Mouse (Mus musculus): ENCODE results near the gene Ptprn2. TPM values are rescaled to one million over a fixed set of nuclear protein-coding genes. Genes with fewer than 3 reads are reported as not detected.

Gene Ptprn2
- polyA plus RNA-seq, 1 experiment from 2014 or later: 0.07 TPM

DNA sequence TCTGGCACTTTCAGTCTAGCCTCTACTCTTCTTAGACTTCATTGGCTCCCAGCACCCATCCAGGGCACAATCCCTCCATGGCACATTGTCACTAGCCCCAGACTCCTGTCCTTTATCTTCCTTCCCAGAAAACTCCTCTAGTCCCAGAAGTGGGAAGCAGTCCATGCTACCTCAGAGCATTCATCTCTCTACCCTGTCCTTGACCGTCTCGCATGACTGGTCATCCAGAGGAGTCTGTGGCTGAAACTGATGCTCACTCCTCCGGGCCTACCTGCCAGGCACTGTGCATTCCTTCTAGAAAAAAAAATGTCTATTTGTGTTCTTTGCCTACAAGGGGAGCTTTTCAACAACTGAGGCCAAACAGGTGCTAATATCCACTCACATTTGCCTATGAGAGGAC, 549.0 kb downstream of the Ptprn2 start:
- no peak overlapping the region for H3K4me2 ChIP-seq (ENCODE audit: low read depth, low read length)
- no peak overlapping the region for H3K9ac ChIP-seq (ENCODE audit: low read length)
- H3K27ac ChIP-seq (ENCODE audit: low read length): no peak overlapping the region
- H3K9me3 ChIP-seq (replicated peaks; ENCODE audit: control insufficient read depth, low read length): no peaks in the 10 kb centered on the region
- no peak overlapping the region for H3K4me3 ChIP-seq (ENCODE audit: low read length)
- no peaks in the 10 kb centered on the region for H3K4me1 ChIP-seq (ENCODE audit: control insufficient read depth, insufficient read depth, low read length)
- no peak for ATAC-seq (replicated peaks; ENCODE audit: extremely low read depth, insufficient read depth, low FRiP score)
- H3K36me3 ChIP-seq (ENCODE audit: control insufficient read depth, insufficient read depth): no peaks in the 10 kb centered on the region
- H3K27me3 ChIP-seq (ENCODE audit: control insufficient read depth, insufficient read depth, low read length): no peaks in the 10 kb centered on the region
- WGBS: 79% methylated on average over 3 of the region's 3 CpGs

GRCm38 (mm10) chr12:117035243-117035642, 549.7 kb downstream of the Ptprn2 start:
- 4% methylated on average over 2 of the region's 2 CpGs for WGBS
- no peaks in the 10 kb centered on the region for H3K36me3 ChIP-seq (ENCODE audit: control insufficient read depth, insufficient read depth)
- no peaks in the 10 kb centered on the region for H3K27me3 ChIP-seq (ENCODE audit: control insufficient read depth, insufficient read depth, low read length)
- no peaks in the 10 kb centered on the region for H3K4me1 ChIP-seq (ENCODE audit: control insufficient read depth, insufficient read depth, low read length)
- H3K9ac ChIP-seq (ENCODE audit: low read length): no peak overlapping the region
- peak; percentile 23; the same call in 1 of the 2 replicates for ATAC-seq (replicated peaks; ENCODE audit: extremely low read depth, insufficient read depth, low FRiP score)
- no peak overlapping the region for H3K4me3 ChIP-seq (ENCODE audit: low read length)
- no peak overlapping the region for H3K4me2 ChIP-seq (ENCODE audit: low read depth, low read length)
- H3K9me3 ChIP-seq (replicated peaks; ENCODE audit: control insufficient read depth, low read length): no peaks in the 10 kb centered on the region
- no peak overlapping the region for H3K27ac ChIP-seq (ENCODE audit: low read length)

DNA sequence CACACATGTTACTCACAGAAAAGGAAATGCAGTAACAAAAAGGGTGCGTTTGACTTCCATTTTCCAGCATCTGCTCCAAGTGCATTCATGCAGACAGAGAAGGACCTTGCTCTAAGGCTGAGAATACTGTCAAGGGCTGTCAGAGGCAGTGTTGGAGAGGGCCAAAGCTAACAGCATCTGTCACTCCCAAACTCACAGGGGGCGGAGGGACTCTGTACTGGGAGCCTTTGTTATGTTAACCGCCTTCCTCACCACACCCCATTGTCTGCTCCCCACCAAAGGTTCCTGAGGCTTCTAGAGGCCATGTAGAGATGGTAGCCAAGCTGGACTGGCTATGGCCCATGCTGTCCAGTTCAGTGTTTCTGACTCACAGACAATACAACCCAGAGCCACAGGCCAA, 553.9 kb downstream of the Ptprn2 start:
- Histone ChIP-seq H3K36me3 (ENCODE audit: control insufficient read depth, insufficient read depth) (no peaks in the 10 kb centered on the region), H3K4me1 (ENCODE audit: control insufficient read depth, insufficient read depth, low read length) (no peaks in the 10 kb centered on the region), H3K9me3 (replicated peaks; ENCODE audit: control insufficient read depth, low read length) (no peaks in the 10 kb centered on the region), H3K4me2 (ENCODE audit: low read depth, low read length) (no peak overlapping the region), H3K4me3 (ENCODE audit: low read length) (no peak overlapping the region), H3K27ac (ENCODE audit: low read length) (no peak overlapping the region), H3K27me3 (ENCODE audit: control insufficient read depth, insufficient read depth, low read length) (no peaks in the 10 kb centered on the region), H3K9ac (ENCODE audit: low read length) (no peak overlapping the region)
- 66% methylated on average over 3 of the region's 3 CpGs for WGBS
- ATAC-seq (replicated peaks; ENCODE audit: extremely low read depth, insufficient read depth, low FRiP score): no peak

- no peaks in the 10 kb centered on the region for H3K4me1 ChIP-seq (ENCODE audit: control insufficient read depth, insufficient read depth, low read length)
Observed at GRCm38 (mm10) chr12:117041409-117041808, 555.9 kb downstream of the Ptprn2 start.

DNA sequence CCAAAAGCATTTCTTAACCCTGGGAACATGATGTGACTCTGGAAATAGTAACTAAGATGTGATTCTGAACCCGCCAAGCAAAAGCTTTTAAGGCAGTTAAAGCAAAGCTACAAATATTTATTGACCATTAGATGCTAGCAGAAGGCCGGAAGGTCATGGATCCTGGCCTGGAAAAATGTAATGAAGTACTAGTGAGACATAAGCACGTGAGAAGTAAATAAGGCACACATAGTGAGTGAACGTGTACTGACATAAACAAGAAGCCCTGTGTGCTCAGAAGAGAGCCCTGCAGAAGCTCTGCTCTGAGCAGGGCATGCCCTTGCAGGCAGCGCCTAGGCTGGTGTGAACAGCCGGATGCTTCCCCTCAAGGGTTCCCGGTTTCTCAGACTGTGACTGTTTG, 557.2 kb downstream of the Ptprn2 start:
- no peaks in the 10 kb centered on the region for H3K27me3 ChIP-seq (ENCODE audit: control insufficient read depth, insufficient read depth, low read length)
- 0 out of 2 replicates have a peak, but pooled peaks cover 1% of the 10 kb centered on the region for H3K4me1 ChIP-seq (ENCODE audit: control insufficient read depth, insufficient read depth, low read length)
- H3K9me3 ChIP-seq (replicated peaks; ENCODE audit: control insufficient read depth, low read length): no peaks in the 10 kb centered on the region
- no peak overlapping the region for H3K9ac ChIP-seq (ENCODE audit: low read length)
- no peak overlapping the region for H3K27ac ChIP-seq (ENCODE audit: low read length)
- no peak overlapping the region for H3K4me3 ChIP-seq (ENCODE audit: low read length)
- ATAC-seq (replicated peaks; ENCODE audit: extremely low read depth, insufficient read depth, low FRiP score): no peak
- no peak overlapping the region for H3K4me2 ChIP-seq (ENCODE audit: low read depth, low read length)
- 71% methylated on average over 7 of the region's 7 CpGs for WGBS
- H3K36me3 ChIP-seq (ENCODE audit: control insufficient read depth, insufficient read depth): no peaks in the 10 kb centered on the region

More at GRCm38 (mm10) chr12:117041409-117041808, 555.9 kb downstream of the Ptprn2 start:
- Histone ChIP-seq H3K4me3 (ENCODE audit: low read length) (no peak overlapping the region), H3K9me3 (replicated peaks; ENCODE audit: control insufficient read depth, low read length) (no peaks in the 10 kb centered on the region), H3K4me2 (ENCODE audit: low read depth, low read length) (no peak overlapping the region), H3K9ac (ENCODE audit: low read length) (no peak overlapping the region), H3K27ac (ENCODE audit: low read length) (no peak overlapping the region), H3K27me3 (ENCODE audit: control insufficient read depth, insufficient read depth, low read length) (no peaks in the 10 kb centered on the region), H3K36me3 (ENCODE audit: control insufficient read depth, insufficient read depth) (no peaks in the 10 kb centered on the region)
- no peak for ATAC-seq (replicated peaks; ENCODE audit: extremely low read depth, insufficient read depth, low FRiP score)
- WGBS: 81% methylated on average over 2 of the region's 2 CpGs

GRCm38 (mm10) chr12:117047384-117048251, 562.1 kb downstream of the Ptprn2 start:
- WGBS: 20% methylated on average over 3 of the region's 3 CpGs
- Histone ChIP-seq H3K27me3 (ENCODE audit: control insufficient read depth, insufficient read depth, low read length) (no peaks in the 10 kb centered on the region), H3K27ac (ENCODE audit: low read length) (no peak overlapping the region), H3K4me1 (ENCODE audit: control insufficient read depth, insufficient read depth, low read length) (0 out of 2 replicates have a peak, but pooled peaks cover 3% of the 10 kb centered on the region), H3K9me3 (replicated peaks; ENCODE audit: control insufficient read depth, low read length) (no peaks in the 10 kb centered on the region), H3K36me3 (ENCODE audit: control insufficient read depth, insufficient read depth) (no peaks in the 10 kb centered on the region), H3K4me2 (ENCODE audit: low read depth, low read length) (no peak overlapping the region), H3K9ac (ENCODE audit: low read length) (no peak overlapping the region), H3K4me3 (ENCODE audit: low read length) (no peak overlapping the region)
- no peak for ATAC-seq (replicated peaks; ENCODE audit: extremely low read depth, insufficient read depth, low FRiP score)

DNA sequence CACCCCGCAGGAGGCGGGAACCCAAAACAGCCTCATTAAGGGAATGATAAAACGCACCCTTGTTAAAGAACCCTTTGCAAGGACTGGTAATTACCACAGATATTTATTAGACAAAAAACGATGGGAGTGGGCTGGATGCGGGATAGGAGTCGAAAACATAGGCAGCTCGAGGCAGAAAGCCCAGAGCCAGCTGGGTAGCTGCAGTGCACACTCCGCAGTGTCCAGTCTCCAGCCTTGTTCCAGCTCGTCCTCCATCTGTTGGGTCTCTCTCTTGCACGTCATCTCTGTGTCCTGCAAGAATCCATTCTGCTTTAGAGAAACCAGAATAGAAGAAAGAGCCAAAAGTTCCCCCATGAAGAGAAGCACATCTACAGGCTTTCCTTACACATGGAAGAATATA, 564.3 kb downstream of the Ptprn2 start:
- no peaks in the 10 kb centered on the region for H3K27me3 ChIP-seq (ENCODE audit: control insufficient read depth, insufficient read depth, low read length)
- 87% methylated on average over 10 of the region's 10 CpGs for WGBS
- 0 out of 2 replicates have a peak, but pooled peaks cover 3% of the 10 kb centered on the region for H3K4me1 ChIP-seq (ENCODE audit: control insufficient read depth, insufficient read depth, low read length)
- H3K4me2 ChIP-seq (ENCODE audit: low read depth, low read length): no peak overlapping the region
- H3K9ac ChIP-seq (ENCODE audit: low read length): no peak overlapping the region
- ATAC-seq (replicated peaks; ENCODE audit: extremely low read depth, insufficient read depth, low FRiP score): no peak
- H3K36me3 ChIP-seq (ENCODE audit: control insufficient read depth, insufficient read depth): no peaks in the 10 kb centered on the region
- no peaks in the 10 kb centered on the region for H3K9me3 ChIP-seq (replicated peaks; ENCODE audit: control insufficient read depth, low read length)
- H3K27ac ChIP-seq (ENCODE audit: low read length): no peak overlapping the region
- H3K4me3 ChIP-seq (ENCODE audit: low read length): no peak overlapping the region

- H3K9ac ChIP-seq (ENCODE audit: low read length): no peak overlapping the region
- peaks cover 7% of the 10 kb centered on the region for H3K4me1 ChIP-seq (ENCODE audit: control insufficient read depth, insufficient read depth, low read length)
- no peak overlapping the region for H3K27ac ChIP-seq (ENCODE audit: low read length)
- ATAC-seq (replicated peaks; ENCODE audit: extremely low read depth, insufficient read depth, low FRiP score): no peak
- 83% methylated on average over 9 of the region's 9 CpGs for WGBS
- no peak overlapping the region for H3K4me3 ChIP-seq (ENCODE audit: low read length)
- H3K4me2 ChIP-seq (ENCODE audit: low read depth, low read length): no peak overlapping the region
- no peaks in the 10 kb centered on the region for H3K36me3 ChIP-seq (ENCODE audit: control insufficient read depth, insufficient read depth)
- H3K9me3 ChIP-seq (replicated peaks; ENCODE audit: control insufficient read depth, low read length): no peaks in the 10 kb centered on the region
- no peaks in the 10 kb centered on the region for H3K27me3 ChIP-seq (ENCODE audit: control insufficient read depth, insufficient read depth, low read length)
Observed at GRCm38 (mm10) chr12:117053223-117053850, 567.8 kb downstream of the Ptprn2 start.

Data from heart, embryonic 16.5 days (tissue).